Mouse (Mus musculus) heart, embryonic 16.5 days (tissue): Measurements from ENCODE around the gene Cd68. TPM values are rescaled to one million over a fixed set of nuclear protein-coding genes. Genes with fewer than 3 reads are reported as not detected.
A peak's percentile ranks its signal among the peaks of the same experiment; 100 is the strongest.

ENCODE experiments used
- ATAC-seq: fragments of 200-750 bp; cut with Nextera tagmentation; replicated peaks from 2 replicates; pipeline ENCODE4 v1.8.0; 2017; ENCODE audit warnings: moderate number of reproducible peaks; ENCODE audit not compliant: insufficient read depth, low FRiP score; ENCODE audit errors: extremely low read depth
- H3K27ac ChIP-seq: fragments of 300-500 bp; sonication (generic); 2 replicates; pipeline ENCODE4 v1.5.1; 2014; ENCODE audit warnings: mild to moderate bottlenecking, low read length, control low read depth, moderate library complexity
- H3K27me3 ChIP-seq: fragments of 300-500 bp; sonication (generic); 2 replicates; pipeline ENCODE4 v1.6.1; 2014; ENCODE audit warnings: low read length, mixed read lengths; ENCODE audit not compliant: control insufficient read depth, insufficient read depth
- H3K36me3 ChIP-seq: fragments of 300-500 bp; sonication (generic); 2 replicates; pipeline ENCODE4 v1.6.1; 2014; ENCODE audit not compliant: control insufficient read depth, insufficient read depth
- H3K4me1 ChIP-seq: fragments of 300-500 bp; sonication (generic); 2 replicates; pipeline ENCODE4 v1.6.1; 2014; ENCODE audit warnings: low read length, mixed read lengths; ENCODE audit not compliant: control insufficient read depth, insufficient read depth
- H3K4me2 ChIP-seq: fragments of 300-500 bp; sonication (generic); 2 replicates; pipeline ENCODE4 v1.6.1; 2014; ENCODE audit warnings: low read depth, mild to moderate bottlenecking, control low read depth, low read length
- H3K4me3 ChIP-seq: fragments of 300-500 bp; sonication (generic); 2 replicates; pipeline ENCODE4 v1.5.1; 2014; ENCODE audit warnings: mild to moderate bottlenecking, control low read depth, low read length
- H3K9ac ChIP-seq: fragments of 300-500 bp; sonication (generic); 2 replicates; pipeline ENCODE4 v1.6.1; 2014; ENCODE audit warnings: low read length, control low read depth
- H3K9me3 ChIP-seq: fragments of 300-500 bp; sonication (generic); replicated peaks from 2 replicates; pipeline ENCODE4 v1.6.1; 2016; ENCODE audit warnings: low read length; ENCODE audit not compliant: control insufficient read depth
- WGBS: fragments of 180-500 bp; shearing (Covaris S2); extraction: QIAGEN DNeasy Blood & Tissue Kit; methylation state at CpG from one replicate; pipeline ENCODE4 v1.1.7; 2014; 5-methylcytosine and 5-hydroxymethylcytosine counted together
- polyA plus RNA-seq: library from polyadenylated mRNA; unstranded; fragments of >200 nt; fragmentation: Nextera tagmentation; extraction: Ambion mirVana; gene quantifications from 2 replicates; pipeline ENCODE4 v1.2.1, GENCODE M21; 2015

The Cd68 gene
- polyA plus RNA-seq: 10.0 and 12.3 TPM in 2 replicates

- WGBS: 34% methylated on average over 7 of the region's 7 CpGs
- peaks cover 32% of the 10 kb centered on the region for H3K4me1 ChIP-seq
- peaks cover 52% of the 10 kb centered on the region for H3K36me3 ChIP-seq
- H3K9ac ChIP-seq: no peak within 1 kb of the TSS
- no peak within 1 kb of the TSS for H3K4me3 ChIP-seq
- no peaks in the 10 kb centered on the region for H3K27me3 ChIP-seq
- H3K4me2 ChIP-seq: no peak within 1 kb of the TSS
- H3K9me3 ChIP-seq: no peaks in the 10 kb centered on the region
- no peak for ATAC-seq
- H3K27ac ChIP-seq: peak within 1 kb of the TSS; percentile 23; the same call in 1 of the 2 replicates
Observed at GRCm38 (mm10) chr11:69665961-69666664, at the start of gene Cd68. Gene Cd68, minus strand, starts transcription at chr11:69666153.

GRCm38 (mm10) chr11:69715482-69715881, 49.5 kb upstream of the Cd68 start:
- H3K27ac ChIP-seq: no peak overlapping the region
- no peak overlapping the region for H3K4me3 ChIP-seq
- H3K4me2 ChIP-seq: no peak overlapping the region
- no peak for ATAC-seq
- 60% methylated on average over 9 of the region's 9 CpGs for WGBS
- peaks cover 5% of the 10 kb centered on the region for H3K4me1 ChIP-seq
- no peak overlapping the region for H3K9ac ChIP-seq
- H3K9me3 ChIP-seq: no peaks in the 10 kb centered on the region; the same call in 1 of the 2 replicates
- H3K36me3 ChIP-seq: no peaks in the 10 kb centered on the region
- H3K27me3 ChIP-seq: no peaks in the 10 kb centered on the region

GRCm38 (mm10) chr11:69714636-69715329, 48.8 kb upstream of the Cd68 start:
- H3K27ac ChIP-seq: no peak overlapping the region
- 66% methylated on average over 18 of the region's 18 CpGs for WGBS
- H3K27me3 ChIP-seq: no peaks in the 10 kb centered on the region
- H3K4me1 ChIP-seq: peaks cover 5% of the 10 kb centered on the region
- H3K9me3 ChIP-seq: no peaks in the 10 kb centered on the region; the same call in 1 of the 2 replicates
- ATAC-seq: no peak
- no peak overlapping the region for H3K4me2 ChIP-seq
- no peak overlapping the region for H3K4me3 ChIP-seq
- H3K36me3 ChIP-seq: no peaks in the 10 kb centered on the region
- H3K9ac ChIP-seq: no peak overlapping the region

GRCm38 (mm10) chr11:69712954-69713672, 47.2 kb upstream of the Cd68 start:
- Histone ChIP-seq H3K4me1 (peaks cover 5% of the 10 kb centered on the region), H3K9ac (no peak overlapping the region), H3K4me2 (no peak overlapping the region), H3K27ac (no peak overlapping the region), H3K36me3 (no peaks in the 10 kb centered on the region), H3K27me3 (no peaks in the 10 kb centered on the region), H3K9me3 (no peaks in the 10 kb centered on the region; the same call in 1 of the 2 replicates), H3K4me3 (no peak overlapping the region)
- 79% methylated on average over 20 of the region's 20 CpGs for WGBS
- no peak for ATAC-seq

- 76% methylated on average over 2 of the region's 2 CpGs for WGBS
- no peak overlapping the region for H3K4me2 ChIP-seq
- H3K9me3 ChIP-seq: no peaks in the 10 kb centered on the region; the same call in 1 of the 2 replicates
- H3K4me1 ChIP-seq: peaks cover 4% of the 10 kb centered on the region
- no peaks in the 10 kb centered on the region for H3K27me3 ChIP-seq
- H3K36me3 ChIP-seq: no peaks in the 10 kb centered on the region
- no peak overlapping the region for H3K9ac ChIP-seq
- H3K4me3 ChIP-seq: no peak overlapping the region
- no peak overlapping the region for H3K27ac ChIP-seq
- no peak for ATAC-seq
Observed at GRCm38 (mm10) chr11:69711082-69711481, 45.1 kb upstream of the Cd68 start.

GRCm38 (mm10) chr11:69710470-69710869, 44.5 kb upstream of the Cd68 start:
- ATAC-seq: no peak
- no peaks in the 10 kb centered on the region for H3K27me3 ChIP-seq
- H3K4me2 ChIP-seq: no peak overlapping the region
- H3K9ac ChIP-seq: no peak overlapping the region
- H3K4me1 ChIP-seq: no peaks in the 10 kb centered on the region
- H3K27ac ChIP-seq: no peak overlapping the region
- 72% methylated on average over 3 of the region's 3 CpGs for WGBS
- H3K9me3 ChIP-seq: no peaks in the 10 kb centered on the region; the same call in 1 of the 2 replicates
- H3K36me3 ChIP-seq: no peaks in the 10 kb centered on the region
- H3K4me3 ChIP-seq: no peak overlapping the region

- H3K9me3 ChIP-seq: no peaks in the 10 kb centered on the region
- H3K4me3 ChIP-seq: no peak overlapping the region
- no peak overlapping the region for H3K9ac ChIP-seq
- no peaks in the 10 kb centered on the region for H3K27me3 ChIP-seq
- no peak overlapping the region for H3K4me2 ChIP-seq
- no peaks in the 10 kb centered on the region for H3K36me3 ChIP-seq
- H3K4me1 ChIP-seq: no peaks in the 10 kb centered on the region
- H3K27ac ChIP-seq: no peak overlapping the region
- ATAC-seq: no peak
- WGBS: 44% methylated on average over 11 of the region's 11 CpGs
Observed at GRCm38 (mm10) chr11:69709554-69710446, 43.8 kb upstream of the Cd68 start.

- ATAC-seq: no peak
- no peaks in the 10 kb centered on the region for H3K9me3 ChIP-seq
- H3K27ac ChIP-seq: no peak overlapping the region
- H3K4me1 ChIP-seq: no peaks in the 10 kb centered on the region
- H3K4me2 ChIP-seq: no peak overlapping the region
- no peaks in the 10 kb centered on the region for H3K36me3 ChIP-seq
- H3K9ac ChIP-seq: no peak overlapping the region
- no peaks in the 10 kb centered on the region for H3K27me3 ChIP-seq
- H3K4me3 ChIP-seq: no peak overlapping the region
- 83% methylated on average over 3 of the region's 3 CpGs for WGBS
Observed at GRCm38 (mm10) chr11:69708614-69709265, 42.8 kb upstream of the Cd68 start.
